Mouse (Mus musculus): ENCODE data around the gene Nop56.

Gene Nop56

DNA sequence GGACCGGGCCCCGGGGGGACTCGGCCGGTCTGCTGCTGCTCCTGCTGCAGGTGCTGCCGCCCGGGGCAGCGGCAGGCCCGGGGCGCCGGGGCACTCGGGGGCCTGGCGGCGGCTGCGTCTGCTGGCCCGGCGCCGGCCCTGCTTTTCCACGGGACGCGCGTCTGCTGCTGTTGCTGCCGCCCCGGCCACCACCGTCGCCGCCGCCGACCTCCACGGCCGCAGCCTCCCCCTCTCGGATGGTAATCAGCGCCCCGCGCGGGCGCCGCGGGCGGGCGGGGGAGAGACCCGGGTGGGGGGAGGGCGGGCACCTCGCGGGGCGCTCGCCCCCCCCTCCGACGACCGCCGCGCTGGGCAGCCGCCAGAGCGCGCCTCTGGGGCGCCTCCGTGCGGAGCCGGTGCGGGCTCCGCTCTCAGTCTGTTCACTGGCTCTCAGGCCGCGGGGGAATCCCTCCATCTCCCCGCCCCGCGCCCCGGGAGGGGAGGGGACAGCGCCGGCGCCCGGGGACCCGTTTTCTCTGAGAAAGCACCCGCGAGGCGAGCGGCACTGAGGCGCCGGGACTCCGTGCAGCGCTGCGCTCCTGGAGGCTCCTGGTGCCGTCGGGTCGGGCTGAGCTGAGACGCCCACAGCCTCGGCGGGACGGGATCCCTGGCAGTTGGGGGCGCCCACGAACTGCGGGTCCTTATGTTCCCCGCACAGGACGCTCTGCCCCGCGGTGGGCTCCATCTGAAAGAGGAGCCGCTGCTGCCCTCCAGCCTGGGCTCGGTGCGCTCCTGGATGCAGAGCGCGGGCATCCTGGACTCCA lies 21.3 kb downstream of the Nop56 start:
- DNase-seq (ENCODE audit: low read depth, low spot score): peak; percentile 56

DNA sequence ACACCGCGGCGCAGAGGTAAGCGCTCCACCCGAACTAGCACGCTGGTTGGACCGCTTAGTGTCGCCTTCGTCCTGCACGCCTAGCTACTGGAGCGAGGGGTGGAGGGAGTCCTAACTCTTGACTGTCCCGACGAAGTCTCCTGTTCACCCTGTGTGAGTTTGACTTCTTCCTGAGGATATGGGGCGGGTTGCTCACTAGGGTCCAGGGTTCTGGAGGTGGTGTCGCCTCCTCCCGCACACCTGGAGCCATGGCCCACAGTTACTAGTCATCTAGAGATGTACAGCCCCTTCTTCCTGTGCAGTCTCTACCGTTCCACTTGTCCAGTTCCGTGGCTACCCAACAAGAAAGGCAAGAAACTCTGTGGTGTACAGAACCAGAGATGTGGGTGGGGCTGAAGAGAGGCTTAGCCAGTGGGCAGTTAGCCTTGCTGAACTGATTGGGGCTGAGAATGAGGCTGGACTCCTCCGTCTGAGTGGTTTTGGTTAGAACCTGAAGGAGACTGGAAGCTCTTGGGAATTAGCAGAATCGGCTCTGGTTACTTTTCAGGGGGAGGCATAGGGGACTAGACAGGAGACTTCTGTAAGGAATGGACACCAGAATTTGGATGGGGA lies 22.0 kb downstream of the Nop56 start:
- no peak for DNase-seq (ENCODE audit: low read depth, low spot score)

DNA sequence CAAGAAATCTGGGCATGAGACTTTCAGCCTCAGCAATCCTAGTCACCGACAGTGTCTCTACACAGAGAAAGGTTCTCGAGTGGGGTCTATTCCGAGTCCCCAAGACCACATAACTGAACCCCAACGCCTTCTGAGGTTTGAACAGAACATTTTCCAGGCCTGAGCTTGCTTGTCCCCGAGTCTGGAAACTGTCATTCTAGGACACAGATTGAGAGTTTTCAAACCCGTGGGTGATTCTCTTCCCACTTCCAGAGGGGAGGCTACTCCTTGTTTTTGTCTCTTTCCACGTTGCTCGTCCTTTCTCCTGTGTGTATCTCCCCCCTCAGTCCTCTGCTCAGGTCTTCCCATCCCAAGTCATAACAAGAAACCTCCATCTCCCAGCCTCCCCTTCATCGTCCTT lies 23.4 kb downstream of the Nop56 start:
- DNase-seq (ENCODE audit: low read depth, low spot score): no peak

DNA sequence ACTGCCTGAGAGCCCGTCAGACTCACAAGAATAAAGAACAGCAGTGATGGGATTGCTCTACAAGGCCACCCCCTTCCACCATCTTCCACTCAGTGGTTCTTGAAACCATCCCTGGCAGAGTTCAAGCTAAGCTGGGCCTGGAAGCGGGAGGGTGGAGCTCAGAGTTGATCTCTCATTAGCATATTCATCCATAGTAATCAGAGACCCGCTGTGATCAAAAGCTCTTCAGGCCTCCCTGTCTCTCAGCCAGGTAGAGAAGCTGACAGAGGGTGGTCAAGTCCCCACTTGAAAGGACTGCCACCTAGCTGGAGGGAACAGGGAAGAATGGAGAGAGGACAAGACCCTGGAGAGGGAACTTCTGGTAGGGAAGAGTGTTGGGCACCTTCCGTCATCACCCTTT lies 28.8 kb downstream of the Nop56 start:
- no peak for DNase-seq (ENCODE audit: low read depth, low spot score)

DNA sequence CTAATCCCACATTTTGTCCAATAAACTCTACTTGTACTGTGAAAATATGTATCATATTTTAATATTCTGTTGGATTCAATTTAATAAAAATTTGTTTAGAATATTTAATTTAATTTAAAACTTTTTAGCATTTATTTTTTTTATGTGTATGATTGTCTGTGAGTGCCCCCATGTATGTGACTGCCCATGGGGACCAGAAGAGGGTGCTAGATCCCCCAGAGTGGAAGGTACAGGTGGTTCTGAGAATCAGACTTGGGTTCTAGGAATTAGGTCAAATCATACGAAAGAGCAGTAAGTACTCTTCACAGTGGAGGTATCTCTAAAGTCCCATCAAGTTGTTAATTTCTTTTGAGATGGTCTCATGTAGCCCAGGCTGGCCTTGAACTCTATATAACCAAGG lies 52.8 kb downstream of the Nop56 start:
- no peak for DNase-seq (ENCODE audit: low read depth, low spot score)
